Mouse (Mus musculus) stomach, embryonic 16.5 days (tissue): Measurements from ENCODE around the gene Myadml2. TPM values are rescaled to one million over a fixed set of nuclear protein-coding genes. Genes with fewer than 3 reads are reported as not detected.

ENCODE experiments used
- ATAC-seq: fragments of 200-750 bp; cut with Nextera tagmentation; 2 replicates; pipeline ENCODE4 v1.8.0; 2017; ENCODE audit warnings: moderate number of reproducible peaks, moderate TSS enrichment; ENCODE audit not compliant: insufficient read depth, low FRiP score
- H3K27ac ChIP-seq: fragments of 300-500 bp; sonication (generic); 2 replicates; pipeline ENCODE4 v1.5.1; 2014; ENCODE audit warnings: low read length
- H3K27me3 ChIP-seq: fragments of 300-500 bp; sonication (generic); 2 replicates; pipeline ENCODE4 v1.6.1; 2014; ENCODE audit warnings: low read length, control low read depth, mixed read lengths; ENCODE audit not compliant: control insufficient read depth, insufficient read depth
- H3K36me3 ChIP-seq: fragments of 300-500 bp; sonication (generic); 2 replicates; pipeline ENCODE4 v1.6.1; 2014; ENCODE audit warnings: low read length; ENCODE audit not compliant: control insufficient read depth, insufficient read depth
- H3K4me1 ChIP-seq: fragments of 300-500 bp; sonication (generic); 2 replicates; pipeline ENCODE4 v1.6.1; 2014; ENCODE audit warnings: low read length, control low read depth, mixed read lengths; ENCODE audit not compliant: control insufficient read depth, insufficient read depth
- H3K4me2 ChIP-seq: fragments of 300-500 bp; sonication (generic); 2 replicates; pipeline ENCODE4 v1.6.1; 2014; ENCODE audit warnings: low read depth, low read length, mixed read lengths
- H3K4me3 ChIP-seq: fragments of 300-500 bp; sonication (generic); replicated peaks from 2 replicates; pipeline ENCODE4 v1.5.1; 2014; ENCODE audit warnings: mild to moderate bottlenecking, low read length
- H3K9ac ChIP-seq: fragments of 300-500 bp; sonication (generic); 2 replicates; pipeline ENCODE4 v1.6.1; 2014; ENCODE audit warnings: low read length
- H3K9me3 ChIP-seq: fragments of 300-500 bp; sonication (generic); replicated peaks from 2 replicates; pipeline ENCODE4 v1.6.1; 2016; ENCODE audit warnings: low read length, control low read depth; ENCODE audit not compliant: control insufficient read depth
- WGBS: fragments of 180-500 bp; shearing (Covaris S2); extraction: QIAGEN DNeasy Blood & Tissue Kit; methylation state at CpG from one replicate; pipeline ENCODE4 v1.1.7; 2014; 5-methylcytosine and 5-hydroxymethylcytosine counted together
- polyA plus RNA-seq: library from polyadenylated mRNA; unstranded; fragments of >200 nt; fragmentation: Nextera tagmentation; extraction: Ambion mirVana; gene quantifications from 2 replicates; pipeline ENCODE4 v1.2.1, GENCODE M21; 2015

Gene Myadml2
- polyA plus RNA-seq, 1 experiment from 2014 or later, result 1.4 TPM

- Histone ChIP-seq H3K4me3 (no peak overlapping the region), H3K27me3 (peaks cover 13% of the 10 kb centered on the region), H3K9ac (no peak overlapping the region), H3K4me2 (no peak overlapping the region), H3K36me3 (no peaks in the 10 kb centered on the region), H3K4me1 (no peaks in the 10 kb centered on the region; the same call in 1 of the 2 replicates), H3K27ac (no peak overlapping the region), H3K9me3 (no peaks in the 10 kb centered on the region)
- no peak for ATAC-seq
- 12% methylated on average over 3 of the region's 3 CpGs for WGBS
Observed at GRCm38 (mm10) chr11:120666617-120667016, 18.7 kb upstream of the Myadml2 start.

GRCm38 (mm10) chr11:120665406-120665805 is 17.4 kb upstream of the Myadml2 start:
- Histone ChIP-seq H3K36me3 (no peaks in the 10 kb centered on the region), H3K27ac (no peak overlapping the region), H3K9me3 (no peaks in the 10 kb centered on the region), H3K4me3 (no peak overlapping the region), H3K9ac (no peak overlapping the region), H3K4me1 (peaks cover 7% of the 10 kb centered on the region; the same call in 1 of the 2 replicates), H3K27me3 (peaks cover 25% of the 10 kb centered on the region), H3K4me2 (no peak overlapping the region)
- ATAC-seq, result peak; percentile 56; the same call in 1 of the 2 replicates
- 65% methylated on average over 3 of the region's 3 CpGs for WGBS

- Histone ChIP-seq H3K4me2 (no peak overlapping the region), H3K27me3 (peaks cover 42% of the 10 kb centered on the region)
- 82% methylated on average over 5 of the region's 5 CpGs for WGBS
Observed at GRCm38 (mm10) chr11:120663714-120664113, 15.8 kb upstream of the Myadml2 start.

GRCm38 (mm10) chr11:120662759-120663158 is 14.8 kb upstream of the Myadml2 start:
- peaks cover 51% of the 10 kb centered on the region for H3K27me3 ChIP-seq
- no peaks in the 10 kb centered on the region for H3K36me3 ChIP-seq
- ATAC-seq, result no peak
- no peak overlapping the region for H3K9ac ChIP-seq
- H3K27ac ChIP-seq, result no peak overlapping the region
- 73% methylated on average over 6 of the region's 6 CpGs for WGBS
- no peak overlapping the region for H3K4me2 ChIP-seq
- H3K4me3 ChIP-seq, result no peak overlapping the region
- peaks cover 14% of the 10 kb centered on the region for H3K4me1 ChIP-seq
- H3K9me3 ChIP-seq, result no peaks in the 10 kb centered on the region

More at GRCm38 (mm10) chr11:120663714-120664113, 15.8 kb upstream of the Myadml2 start:
- no peaks in the 10 kb centered on the region for H3K9me3 ChIP-seq
- no peak overlapping the region for H3K27ac ChIP-seq
- ATAC-seq, result no peak
- H3K4me3 ChIP-seq, result no peak overlapping the region
- H3K4me1 ChIP-seq, result peaks cover 14% of the 10 kb centered on the region
- H3K36me3 ChIP-seq, result no peaks in the 10 kb centered on the region
- H3K9ac ChIP-seq, result no peak overlapping the region

GRCm38 (mm10) chr11:120661076-120661460 is 13.1 kb upstream of the Myadml2 start, which contains the start of gene Notum:
Notum (minus strand) TSS chr11:120661175.
- H3K4me2 ChIP-seq, result peak within 1 kb of the TSS; percentile 79
- H3K4me1 ChIP-seq, result peaks cover 14% of the 10 kb centered on the region
- H3K27me3 ChIP-seq, result peaks cover 59% of the 10 kb centered on the region
- no peak for ATAC-seq
- peak within 1 kb of the TSS; percentile 68 for H3K9ac ChIP-seq
- H3K27ac ChIP-seq, result no peak within 1 kb of the TSS
- H3K36me3 ChIP-seq, result no peaks in the 10 kb centered on the region
- H3K9me3 ChIP-seq, result no peaks in the 10 kb centered on the region
- H3K4me3 ChIP-seq, result peak within 1 kb of the TSS; percentile 50
- under 1% methylated on average over 35 of the region's 35 CpGs for WGBS

GRCm38 (mm10) chr11:120660301-120661075 is 12.5 kb upstream of the Myadml2 start:
- ATAC-seq, result peak; percentile 48; the same call in 1 of the 2 replicates
- H3K27me3 ChIP-seq, result peaks cover 59% of the 10 kb centered on the region
- H3K9me3 ChIP-seq, result no peaks in the 10 kb centered on the region
- H3K36me3 ChIP-seq, result no peaks in the 10 kb centered on the region
- H3K4me3 ChIP-seq, result peak overlapping the region; percentile 50
- under 1% methylated on average over 86 of the region's 95 CpGs for WGBS
- H3K27ac ChIP-seq, result no peak overlapping the region
- H3K9ac ChIP-seq, result peak overlapping the region; percentile 68
- H3K4me2 ChIP-seq, result peak overlapping the region; percentile 79
- peaks cover 14% of the 10 kb centered on the region for H3K4me1 ChIP-seq

- Histone ChIP-seq H3K27me3 (peaks cover 59% of the 10 kb centered on the region), H3K27ac (no peak overlapping the region), H3K36me3 (no peaks in the 10 kb centered on the region), H3K4me3 (peak overlapping the region; percentile 50), H3K9ac (peak overlapping the region; percentile 68), H3K4me2 (peak overlapping the region; percentile 79), H3K4me1 (peaks cover 14% of the 10 kb centered on the region), H3K9me3 (no peaks in the 10 kb centered on the region)
- no peak for ATAC-seq
- WGBS, result 1% methylated on average over 50 of the region's 50 CpGs
Observed at GRCm38 (mm10) chr11:120659509-120660300, 11.7 kb upstream of the Myadml2 start.

GRCm38 (mm10) chr11:120658876-120659410 is 11.0 kb upstream of the Myadml2 start:
- H3K36me3 ChIP-seq, result no peaks in the 10 kb centered on the region
- WGBS, result 1% methylated on average over 24 of the region's 24 CpGs
- ATAC-seq, result peak; percentile 24; the same call in 1 of the 2 replicates
- H3K27me3 ChIP-seq, result peaks cover 59% of the 10 kb centered on the region
- H3K9ac ChIP-seq, result no peak overlapping the region
- peaks cover 14% of the 10 kb centered on the region for H3K4me1 ChIP-seq
- no peak overlapping the region for H3K4me3 ChIP-seq
- H3K4me2 ChIP-seq, result 0 out of 2 replicates have a peak overlapping the region, but pooled peaks have one; percentile 7
- H3K27ac ChIP-seq, result no peak overlapping the region
- H3K9me3 ChIP-seq, result no peaks in the 10 kb centered on the region
